Mouse (Mus musculus): Measurements from ENCODE around the gene Acvr1c.

Acvr1c gene

GRCm38 (mm10) chr2:58281046-58281445, 76.6 kb downstream of the Acvr1c start:
- DNase-seq: no peak

GRCm38 (mm10) chr2:58279163-58279562, 78.5 kb downstream of the Acvr1c start:
- no peak for DNase-seq

- no peak for DNase-seq
Measured at GRCm38 (mm10) chr2:58276454-58276853, 81.2 kb downstream of the Acvr1c start.

- no peak for DNase-seq
Measured at GRCm38 (mm10) chr2:58240639-58241038, 117.1 kb downstream of the Acvr1c start.

- DNase-seq: no peak
Measured at GRCm38 (mm10) chr2:58237487-58237886, 120.2 kb downstream of the Acvr1c start.
